Mouse (Mus musculus): Measurements from ENCODE around the gene Ern1.

Ern1 gene

GRCm38 (mm10) chr11:106487733-106488115 is at the start of gene Ern1:
Ern1 (minus strand) TSS chr11:106487852.
- peak; percentile 85 for DNase-seq (ENCODE audit: low spot score)

- no peak for DNase-seq (ENCODE audit: low spot score)
These were observed 48.7 kb upstream of the Ern1 start for GRCm38 (mm10) chr11:106536253-106536912.

- DNase-seq (ENCODE audit: low spot score), result no peak
These were observed 48.1 kb upstream of the Ern1 start for GRCm38 (mm10) chr11:106535660-106536252.

- DNase-seq (ENCODE audit: low spot score), result no peak
These were observed 44.7 kb upstream of the Ern1 start for GRCm38 (mm10) chr11:106532248-106532790.

GRCm38 (mm10) chr11:106529786-106530185 is 42.1 kb upstream of the Ern1 start:
- no peak for DNase-seq (ENCODE audit: low spot score)

GRCm38 (mm10) chr11:106529113-106529512 is 41.5 kb upstream of the Ern1 start:
- no peak for DNase-seq (ENCODE audit: low spot score)

- DNase-seq (ENCODE audit: low spot score), result no peak
These were observed 40.3 kb upstream of the Ern1 start for GRCm38 (mm10) chr11:106527926-106528325.

- no peak for DNase-seq (ENCODE audit: low spot score)
These were observed 39.6 kb upstream of the Ern1 start for GRCm38 (mm10) chr11:106527147-106527821.

- no peak for DNase-seq (ENCODE audit: low spot score)
These were observed 34.9 kb upstream of the Ern1 start for GRCm38 (mm10) chr11:106522538-106522937.

- DNase-seq (ENCODE audit: low spot score), result peak; percentile 21
These were observed 34.0 kb upstream of the Ern1 start for GRCm38 (mm10) chr11:106521612-106522011.

- no peak for DNase-seq (ENCODE audit: low spot score)
These were observed 32.8 kb upstream of the Ern1 start for GRCm38 (mm10) chr11:106520404-106520803.

- DNase-seq (ENCODE audit: low spot score), result peak; percentile 50
These were observed 31.9 kb upstream of the Ern1 start for GRCm38 (mm10) chr11:106519519-106519918.

GRCm38 (mm10) chr11:106518391-106518790 is 30.7 kb upstream of the Ern1 start:
- no peak for DNase-seq (ENCODE audit: low spot score)

GRCm38 (mm10) chr11:106515079-106515745 is 27.6 kb upstream of the Ern1 start:
- DNase-seq (ENCODE audit: low spot score), result no peak

GRCm38 (mm10) chr11:106514446-106514845 is 26.8 kb upstream of the Ern1 start:
- no peak for DNase-seq (ENCODE audit: low spot score)

- peak; percentile 59 for DNase-seq (ENCODE audit: low spot score)
These were observed 25.5 kb upstream of the Ern1 start for GRCm38 (mm10) chr11:106513166-106513565.

GRCm38 (mm10) chr11:106512006-106512390 is 24.3 kb upstream of the Ern1 start:
- no peak for DNase-seq (ENCODE audit: low spot score)

GRCm38 (mm10) chr11:106511236-106512005 is 23.8 kb upstream of the Ern1 start:
- DNase-seq (ENCODE audit: low spot score), result no peak

- DNase-seq (ENCODE audit: low spot score), result no peak
These were observed 20.0 kb upstream of the Ern1 start for GRCm38 (mm10) chr11:106507638-106508037.

GRCm38 (mm10) chr11:106506211-106506610 is 18.6 kb upstream of the Ern1 start:
- no peak for DNase-seq (ENCODE audit: low spot score)

GRCm38 (mm10) chr11:106504129-106504528 is 16.5 kb upstream of the Ern1 start:
- DNase-seq (ENCODE audit: low spot score), result no peak

GRCm38 (mm10) chr11:106503425-106503717 is 15.7 kb upstream of the Ern1 start:
- DNase-seq (ENCODE audit: low spot score), result no peak
